Mouse (Mus musculus) forebrain, embryonic 12.5 days (tissue): Measurements from ENCODE around the gene Sox6. TPM values are rescaled to one million over a fixed set of nuclear protein-coding genes. Genes with fewer than 3 reads are reported as not detected.

ENCODE experiments used
- ATAC-seq: fragments of 200-750 bp; cut with Nextera tagmentation; 2 replicates; pipeline ENCODE4 v1.8.0; 2017; ENCODE audit warnings: moderate TSS enrichment; ENCODE audit not compliant: low FRiP score
- H3K27ac ChIP-seq: fragments of 300-500 bp; sonication (generic); 2 replicates; pipeline ENCODE4 v1.5.1; 2016; ENCODE audit warnings: mild to moderate bottlenecking
- H3K27me3 ChIP-seq: fragments of 300-500 bp; sonication (generic); 2 replicates; pipeline ENCODE4 v1.6.1; 2016; ENCODE audit warnings: mild to moderate bottlenecking
- H3K36me3 ChIP-seq: fragments of 300-500 bp; sonication (generic); replicated peaks from 2 replicates; pipeline ENCODE4 v1.6.1; 2016; ENCODE audit warnings: mild to moderate bottlenecking
- H3K4me1 ChIP-seq: fragments of 300-500 bp; sonication (generic); 2 replicates; pipeline ENCODE4 v1.6.1; 2016
- H3K4me2 ChIP-seq: fragments of 300-500 bp; sonication (generic); 2 replicates; pipeline ENCODE4 v1.6.1; 2016; ENCODE audit warnings: mild to moderate bottlenecking, moderate library complexity
- H3K4me3 ChIP-seq: fragments of 300-500 bp; sonication (generic); replicated peaks from 2 replicates; pipeline ENCODE4 v1.5.1; 2016; ENCODE audit warnings: mild to moderate bottlenecking
- H3K9ac ChIP-seq: fragments of 300-500 bp; sonication (generic); 2 replicates; pipeline ENCODE4 v1.6.1; 2016; ENCODE audit warnings: mild to moderate bottlenecking
- H3K9me3 ChIP-seq: fragments of 300-500 bp; sonication (generic); 2 replicates; pipeline ENCODE4 v1.6.1; 2016
- WGBS: fragments of 180-500 bp; shearing (Covaris S2); methylation state at CpG from one replicate; pipeline ENCODE4 v1.1.7; 2016; 5-methylcytosine and 5-hydroxymethylcytosine counted together
- polyA plus RNA-seq: library from polyadenylated mRNA; unstranded; fragments of >200 nt; fragmentation: Nextera tagmentation; extraction: Ambion mirVana; gene quantifications from 2 replicates; pipeline ENCODE4 v1.2.1, GENCODE M21; 2016

Gene Sox6
- polyA plus RNA-seq, 1 experiment from 2014 or later = 138 TPM

GRCm38 (mm10) chr7:115910313-115910712 lies 128.3 kb downstream of the Sox6 start:
- ATAC-seq = no peak
- Histone ChIP-seq H3K27ac (no peak overlapping the region), H3K36me3 (no peaks in the 10 kb centered on the region), H3K9me3 (no peaks in the 10 kb centered on the region), H3K9ac (no peak overlapping the region), H3K4me2 (no peak overlapping the region), H3K27me3 (no peaks in the 10 kb centered on the region), H3K4me1 (no peaks in the 10 kb centered on the region; the same call in 1 of the 2 replicates), H3K4me3 (no peak overlapping the region)
- 94% methylated on average over 1 of the region's 1 CpGs for WGBS

DNA sequence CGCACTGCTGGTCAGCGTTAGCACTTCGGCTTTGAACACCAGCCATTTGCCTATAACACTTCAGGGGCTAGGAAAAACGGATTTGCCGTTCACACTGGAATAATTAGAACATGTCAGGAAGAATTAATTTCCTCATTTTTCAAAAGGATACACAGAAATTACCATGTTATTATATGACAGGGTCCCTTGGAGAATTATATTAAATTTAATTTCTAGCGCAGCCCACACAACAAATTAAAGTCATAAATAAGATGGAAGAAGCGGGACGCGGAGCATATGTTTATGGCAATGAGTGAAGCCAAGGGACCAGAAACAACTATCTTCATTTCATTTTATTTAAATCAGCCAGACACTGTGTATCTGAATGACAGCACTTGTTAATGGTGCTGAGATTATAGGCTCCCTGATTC lies 133.8 kb downstream of the Sox6 start:
- Histone ChIP-seq H3K27me3 (no peaks in the 10 kb centered on the region), H3K4me3 (no peak overlapping the region), H3K9me3 (no peaks in the 10 kb centered on the region), H3K4me1 (peaks cover 17% of the 10 kb centered on the region), H3K4me2 (no peak overlapping the region), H3K36me3 (no peaks in the 10 kb centered on the region), H3K27ac (no peak overlapping the region), H3K9ac (no peak overlapping the region)
- ATAC-seq = peak; percentile 41; the same call in 1 of the 2 replicates
- 48% methylated on average over 9 of the region's 9 CpGs for WGBS

DNA sequence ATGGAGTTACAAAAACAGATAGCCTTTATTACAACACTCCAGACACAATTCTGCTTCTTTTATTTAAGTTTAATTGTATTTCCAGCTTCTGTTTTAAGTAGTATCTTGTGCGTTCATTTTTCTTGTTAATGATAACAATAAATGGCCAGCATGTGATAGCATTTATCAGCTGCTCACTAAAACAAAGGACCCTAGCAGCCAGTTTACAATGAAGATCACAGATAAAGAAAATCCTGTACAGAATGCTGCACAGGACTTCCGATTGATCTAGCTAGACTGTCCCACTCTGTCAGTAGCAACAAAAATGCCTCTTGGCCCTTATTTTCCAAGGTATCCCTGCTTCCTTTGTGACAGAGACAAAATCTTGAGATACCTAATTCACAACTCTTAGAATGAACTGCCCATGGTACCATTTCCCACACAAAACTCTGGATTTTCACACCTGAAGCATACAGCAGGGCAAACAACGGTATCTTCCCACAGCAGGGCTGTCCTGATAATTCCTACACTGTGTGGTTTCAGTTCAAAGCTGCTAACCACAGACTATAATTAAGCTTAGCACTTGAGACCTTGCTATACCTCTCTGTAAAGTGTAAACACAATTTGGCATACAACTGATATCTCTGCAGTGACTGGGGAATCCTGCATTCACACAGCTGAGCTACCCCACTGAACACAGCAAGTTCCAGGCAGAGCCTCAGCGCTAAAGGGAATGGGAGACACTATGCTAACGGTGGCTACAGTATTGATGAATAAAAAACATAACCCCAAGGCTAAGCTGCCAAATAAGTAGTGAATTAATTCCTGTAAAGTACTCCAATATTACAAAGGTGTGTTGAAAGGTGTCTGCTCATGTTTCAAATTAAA lies 134.4 kb downstream of the Sox6 start:
- Histone ChIP-seq H3K36me3 (no peaks in the 10 kb centered on the region), H3K4me1 (peaks cover 17% of the 10 kb centered on the region), H3K9ac (no peak overlapping the region), H3K4me3 (no peak overlapping the region), H3K27me3 (no peaks in the 10 kb centered on the region), H3K9me3 (no peaks in the 10 kb centered on the region), H3K4me2 (0 out of 2 replicates have a peak overlapping the region, but pooled peaks have one; percentile 4), H3K27ac (0 out of 2 replicates have a peak overlapping the region, but pooled peaks have one; percentile 21)
- ATAC-seq = peak; percentile 61; the same call in 1 of the 2 replicates
- WGBS = 29% methylated on average over 5 of the region's 5 CpGs

DNA sequence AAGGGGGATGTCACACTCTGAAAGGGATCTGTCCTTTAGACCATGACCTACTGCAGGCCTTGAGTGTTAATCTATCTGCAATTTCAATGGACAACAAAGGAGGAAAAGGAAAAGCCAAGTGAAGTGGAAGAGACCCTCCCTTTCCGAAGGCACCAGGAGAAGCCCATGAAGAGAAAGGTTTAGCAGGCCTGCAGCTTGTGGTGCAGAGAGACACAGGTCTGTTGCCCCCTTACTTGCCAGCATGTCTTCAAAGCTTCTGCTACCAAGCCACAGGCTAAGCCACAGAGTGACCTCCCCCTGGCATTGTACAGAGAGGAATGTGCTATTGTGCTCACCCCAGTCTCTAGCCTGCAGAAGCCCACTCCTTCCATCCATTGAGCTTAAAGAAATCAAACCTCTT lies 135.2 kb downstream of the Sox6 start:
- Histone ChIP-seq H3K27ac (peak overlapping the region; percentile 20), H3K4me3 (no peak overlapping the region), H3K4me1 (peaks cover 17% of the 10 kb centered on the region), H3K36me3 (no peaks in the 10 kb centered on the region), H3K9ac (no peak overlapping the region), H3K27me3 (no peaks in the 10 kb centered on the region), H3K4me2 (0 out of 2 replicates have a peak overlapping the region, but pooled peaks have one; percentile 3), H3K9me3 (no peaks in the 10 kb centered on the region)
- WGBS = 5% methylated on average over 1 of the region's 1 CpGs
- peak; percentile 57; the same call in 1 of the 2 replicates for ATAC-seq

DNA sequence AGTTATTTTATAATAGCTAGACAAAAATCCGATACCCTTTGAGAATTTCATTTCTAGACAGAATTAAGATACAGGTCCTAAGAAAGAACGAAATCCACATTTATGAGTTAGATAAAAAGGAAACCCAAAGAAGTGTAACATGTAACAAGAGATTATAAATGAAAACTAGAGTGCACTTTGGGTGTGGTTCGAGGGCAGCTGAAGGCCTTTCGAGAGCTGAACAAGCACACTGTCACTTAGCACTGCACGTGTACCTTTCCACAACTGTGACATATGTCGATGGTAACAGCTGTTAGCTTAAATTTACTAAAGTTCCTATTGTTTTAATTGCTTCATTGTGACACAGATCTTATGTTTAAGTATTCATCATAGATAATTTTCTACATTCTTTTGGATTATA lies 142.8 kb downstream of the Sox6 start:
- 87% methylated on average over 6 of the region's 6 CpGs for WGBS
- H3K9ac ChIP-seq = no peak overlapping the region
- no peaks in the 10 kb centered on the region for H3K36me3 ChIP-seq
- H3K4me2 ChIP-seq = no peak overlapping the region
- no peak overlapping the region for H3K4me3 ChIP-seq
- ATAC-seq = no peak
- H3K9me3 ChIP-seq = no peaks in the 10 kb centered on the region
- H3K27me3 ChIP-seq = no peaks in the 10 kb centered on the region
- H3K27ac ChIP-seq = no peak overlapping the region
- H3K4me1 ChIP-seq = peaks cover 19% of the 10 kb centered on the region

DNA sequence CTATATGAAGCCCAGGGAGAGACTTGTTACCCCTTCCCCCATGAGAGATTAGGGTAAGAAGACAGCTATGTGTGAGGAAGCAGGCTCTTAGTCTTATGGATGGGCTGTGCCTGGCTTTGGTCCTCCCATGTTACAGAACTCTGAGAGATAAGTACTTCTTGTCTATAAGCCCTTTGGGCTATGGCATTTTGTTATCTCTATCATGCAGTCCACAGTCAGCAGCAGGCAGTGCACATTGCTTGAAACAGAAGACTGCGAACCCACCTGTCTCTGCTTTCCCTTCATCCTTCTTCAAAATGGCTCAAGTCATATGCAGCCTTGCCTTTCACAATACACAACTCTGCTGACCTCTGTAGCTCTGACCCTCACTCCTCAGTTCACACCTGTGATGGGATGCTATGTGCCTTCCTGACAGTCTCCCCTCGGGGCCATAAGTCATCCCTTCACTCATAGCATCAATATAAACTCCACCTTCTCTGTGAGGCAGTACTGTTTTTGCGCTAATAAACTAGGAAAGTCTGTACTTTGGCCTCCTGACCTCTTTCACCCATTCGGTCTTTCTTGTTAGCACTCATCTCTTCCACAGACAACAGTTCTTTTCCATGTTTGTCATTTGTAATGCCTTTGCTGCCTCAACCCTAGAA lies 143.4 kb downstream of the Sox6 start:
- ATAC-seq = no peak

DNA sequence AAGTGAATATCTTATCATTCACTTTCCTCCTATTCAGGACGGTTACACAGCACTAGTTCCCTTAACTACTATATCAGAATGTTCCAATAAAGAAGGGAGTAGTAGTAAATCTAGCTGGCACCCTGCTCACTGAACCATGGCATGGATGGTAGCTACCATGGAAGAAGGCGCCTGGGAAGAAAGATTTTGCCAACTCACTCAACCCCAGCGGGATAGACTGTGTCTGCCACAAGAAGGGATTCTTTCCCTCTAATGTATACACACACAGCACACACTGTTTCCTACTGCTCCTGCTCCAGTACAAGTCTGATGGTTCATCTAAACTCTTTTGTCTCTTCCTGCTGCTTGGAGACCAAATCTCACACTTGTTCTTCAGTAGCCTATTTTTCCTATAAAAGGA lies 147.1 kb downstream of the Sox6 start:
- WGBS = 93% methylated on average over 3 of the region's 3 CpGs
- H3K27ac ChIP-seq = no peak overlapping the region

More for the DNA sequence above, 143.4 kb downstream of the Sox6 start:
- Histone ChIP-seq H3K27me3 (no peaks in the 10 kb centered on the region), H3K4me3 (no peak overlapping the region), H3K4me1 (peaks cover 19% of the 10 kb centered on the region), H3K27ac (no peak overlapping the region), H3K9me3 (no peaks in the 10 kb centered on the region), H3K9ac (no peak overlapping the region), H3K36me3 (no peaks in the 10 kb centered on the region), H3K4me2 (no peak overlapping the region)
- WGBS = 87% methylated on average over 4 of the region's 4 CpGs

DNA sequence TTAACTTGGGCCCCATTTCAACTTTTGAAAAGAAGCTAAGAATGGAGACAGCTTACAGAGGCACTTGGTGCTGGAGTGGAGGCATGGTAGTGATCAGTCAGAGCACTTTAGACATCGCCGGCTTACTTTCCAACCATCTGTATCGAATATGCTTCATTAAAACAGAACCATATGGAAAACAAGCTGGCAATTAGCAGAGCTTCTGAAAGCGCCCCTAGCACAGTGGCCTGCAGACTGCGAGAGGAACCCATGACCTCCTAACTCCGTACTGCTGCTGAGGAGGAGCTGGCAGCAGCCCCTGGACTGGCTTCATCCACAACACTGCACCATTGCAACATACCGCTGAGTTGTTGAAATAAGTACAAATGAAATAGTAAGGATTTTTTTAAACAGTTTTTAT lies 148.7 kb downstream of the Sox6 start:
- WGBS = 67% methylated on average over 7 of the region's 7 CpGs

More for the DNA sequence above, 147.1 kb downstream of the Sox6 start:
- Histone ChIP-seq H3K36me3 (no peaks in the 10 kb centered on the region), H3K4me2 (no peak overlapping the region), H3K9ac (no peak overlapping the region), H3K9me3 (no peaks in the 10 kb centered on the region), H3K4me1 (peaks cover 19% of the 10 kb centered on the region), H3K4me3 (no peak overlapping the region), H3K27me3 (no peaks in the 10 kb centered on the region)
- no peak for ATAC-seq

GRCm38 (mm10) chr7:115888561-115888960 lies 150.0 kb downstream of the Sox6 start:
- Histone ChIP-seq H3K4me3 (no peak overlapping the region), H3K36me3 (no peaks in the 10 kb centered on the region), H3K4me1 (peaks cover under 1% of the 10 kb centered on the region; the same call in 1 of the 2 replicates), H3K4me2 (no peak overlapping the region), H3K9me3 (no peaks in the 10 kb centered on the region), H3K9ac (no peak overlapping the region), H3K27me3 (no peaks in the 10 kb centered on the region), H3K27ac (no peak overlapping the region)
- no peak for ATAC-seq
- WGBS = 96% methylated on average over 1 of the region's 1 CpGs

More for the DNA sequence above, 148.7 kb downstream of the Sox6 start:
- peak; percentile 41; the same call in 1 of the 2 replicates for ATAC-seq
- no peaks in the 10 kb centered on the region for H3K27me3 ChIP-seq
- H3K4me2 ChIP-seq = no peak overlapping the region
- H3K4me3 ChIP-seq = no peak overlapping the region
- no peak overlapping the region for H3K27ac ChIP-seq
- H3K9ac ChIP-seq = no peak overlapping the region
- H3K9me3 ChIP-seq = no peaks in the 10 kb centered on the region
- H3K4me1 ChIP-seq = peaks cover 14% of the 10 kb centered on the region
- no peaks in the 10 kb centered on the region for H3K36me3 ChIP-seq

GRCm38 (mm10) chr7:115888120-115888519 lies 150.5 kb downstream of the Sox6 start:
- Histone ChIP-seq H3K27ac (no peak overlapping the region), H3K9me3 (no peaks in the 10 kb centered on the region), H3K4me3 (no peak overlapping the region), H3K4me1 (no peaks in the 10 kb centered on the region; the same call in 1 of the 2 replicates), H3K27me3 (no peaks in the 10 kb centered on the region), H3K36me3 (no peaks in the 10 kb centered on the region), H3K9ac (no peak overlapping the region), H3K4me2 (no peak overlapping the region)
- ATAC-seq = no peak
- WGBS = 88% methylated on average over 7 of the region's 7 CpGs

DNA sequence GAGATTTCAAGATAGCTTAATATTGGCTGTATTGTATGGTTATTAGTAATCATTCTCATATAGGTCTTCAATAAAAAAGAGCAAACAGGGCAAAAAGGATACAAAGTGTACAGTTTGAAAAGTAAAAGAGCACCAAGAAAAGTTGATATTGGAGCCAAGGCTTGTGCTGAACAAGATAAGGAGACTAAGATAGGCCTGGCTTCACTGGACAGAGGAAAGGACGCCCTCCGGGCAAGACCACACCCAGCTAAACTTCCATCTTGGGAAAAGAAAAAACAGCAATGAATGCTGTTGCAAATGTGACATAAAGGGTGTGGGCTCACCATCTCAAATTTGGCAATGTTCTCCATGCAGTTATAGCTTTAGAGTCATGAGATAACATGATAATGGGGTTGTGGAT lies 165.7 kb downstream of the Sox6 start:
- H3K9me3 ChIP-seq = no peaks in the 10 kb centered on the region
- H3K9ac ChIP-seq = no peak overlapping the region
- ATAC-seq = no peak
- no peak overlapping the region for H3K27ac ChIP-seq
- H3K27me3 ChIP-seq = no peaks in the 10 kb centered on the region
- peaks cover 16% of the 10 kb centered on the region for H3K4me1 ChIP-seq
- no peak overlapping the region for H3K4me2 ChIP-seq
- no peak overlapping the region for H3K4me3 ChIP-seq
- 95% methylated on average over 2 of the region's 2 CpGs for WGBS
- no peaks in the 10 kb centered on the region; the same call in 1 of the 2 replicates for H3K36me3 ChIP-seq

GRCm38 (mm10) chr7:115868504-115868903 lies 170.1 kb downstream of the Sox6 start:
- WGBS = 40% methylated on average over 2 of the region's 2 CpGs

More at GRCm38 (mm10) chr7:115868504-115868903, 170.1 kb downstream of the Sox6 start:
- Histone ChIP-seq H3K36me3 (no peaks in the 10 kb centered on the region; the same call in 1 of the 2 replicates), H3K4me2 (peak overlapping the region; percentile 40; the same call in 1 of the 2 replicates), H3K9ac (no peak overlapping the region), H3K27ac (peak overlapping the region; percentile 78), H3K4me1 (peaks cover 51% of the 10 kb centered on the region), H3K27me3 (no peaks in the 10 kb centered on the region), H3K4me3 (no peak overlapping the region), H3K9me3 (no peaks in the 10 kb centered on the region)
- no peak for ATAC-seq
